Mouse (Mus musculus) testis, adult 2 months (tissue): Measurements from ENCODE around the gene Eapp.
"Not testable (repeated sequence)": the region's sequence is repeated elsewhere in the genome, so short reads cannot be mapped to it uniquely, and the experiment has no call there.

ENCODE experiments used
- CTCF ChIP-seq: fragments of 200-500 bp; IDR thresholded peaks from 2 replicates; pipeline ENCODE4 v1.5.1; 2012; ENCODE audit warnings: low read depth, mild to moderate bottlenecking, inconsistent platforms, low read length, moderate library complexity; ENCODE audit not compliant: control insufficient read depth, insufficient read depth, insufficient replicate concordance
- POLR2A ChIP-seq: fragments of 200-500 bp; IDR thresholded peaks from 2 replicates; pipeline ENCODE4 v1.6.1; 2012; ENCODE audit warnings: low read depth, mild to moderate bottlenecking, inconsistent platforms, low read length, moderate library complexity; ENCODE audit not compliant: control insufficient read depth

GRCm38 (mm10) chr12:54713822-54714626 lies 18.3 kb upstream of the Eapp start:
- not testable (repeated sequence) for TF ChIP-seq CTCF, POLR2A
